Mouse (Mus musculus) lung, postnatal 0 days (tissue): Measurements from ENCODE around the gene Mad2l2. TPM values are rescaled to one million over a fixed set of nuclear protein-coding genes. Genes with fewer than 3 reads are reported as not detected.
"Not testable (repeated sequence)": the region's sequence is repeated elsewhere in the genome, so short reads cannot be mapped to it uniquely, and the experiment has no call there.

Experiments
- ATAC-seq: fragments of 200-750 bp; cut with Nextera tagmentation; 2 replicates; pipeline ENCODE4 v1.8.0; 2017; ENCODE audit warnings: moderate library complexity
- DNase-seq: peaks from one replicate; pipeline ENCODE4 v3.0.0-alpha.2; 2016; ENCODE audit warnings: low spot score
- H3K27ac ChIP-seq: fragments of 300-500 bp; sonication (generic); 2 replicates; pipeline ENCODE4 v1.5.1; 2014; ENCODE audit warnings: antibody characterized with exemption, mild to moderate bottlenecking, low read length, mixed read lengths
- H3K27me3 ChIP-seq: fragments of 300-500 bp; sonication (generic); replicated peaks from 2 replicates; pipeline ENCODE4 v1.6.1; 2014; ENCODE audit warnings: low read length, mixed read lengths; ENCODE audit not compliant: insufficient read depth
- H3K36me3 ChIP-seq: fragments of 300-500 bp; sonication (generic); 2 replicates; pipeline ENCODE4 v1.6.1; 2014; ENCODE audit warnings: low read length, mixed read lengths; ENCODE audit not compliant: insufficient read depth
- H3K4me1 ChIP-seq: fragments of 300-500 bp; sonication (generic); 2 replicates; pipeline ENCODE4 v1.6.1; 2014; ENCODE audit warnings: antibody characterized with exemption, low read depth, low read length, mixed read lengths; ENCODE audit not compliant: insufficient read depth
- H3K4me2 ChIP-seq: fragments of 300-500 bp; sonication (generic); replicated peaks from 2 replicates; pipeline ENCODE4 v1.6.1; 2014; ENCODE audit warnings: low read depth, mild to moderate bottlenecking, low read length, moderate library complexity, mixed read lengths
- H3K4me3 ChIP-seq: fragments of 300-500 bp; sonication (generic); 2 replicates; pipeline ENCODE4 v1.5.1; 2014; ENCODE audit warnings: low read depth, low read length
- H3K9ac ChIP-seq: fragments of 300-500 bp; sonication (generic); replicated peaks from 2 replicates; pipeline ENCODE4 v1.6.1; 2014; ENCODE audit warnings: low read depth, mild to moderate bottlenecking
- H3K9me3 ChIP-seq: fragments of 300-500 bp; sonication (generic); 2 replicates; pipeline ENCODE4 v1.6.1; 2016; ENCODE audit warnings: low read length, mixed read lengths
- CTCF ChIP-seq: IDR thresholded peaks from 2 replicates; pipeline ENCODE4 v1.5.1; 2016; ENCODE audit warnings: antibody characterized with exemption, mild to moderate bottlenecking
- EP300 ChIP-seq: IDR thresholded peaks from 2 replicates; pipeline ENCODE4 v1.6.1; 2016; ENCODE audit warnings: antibody characterized with exemption, mild to moderate bottlenecking, control low read depth
- WGBS: fragments of 180-500 bp; shearing (Covaris S2); extraction: QIAGEN DNeasy Blood & Tissue Kit; methylation state at CpG from one replicate; pipeline ENCODE4 v1.1.7; 2014; 5-methylcytosine and 5-hydroxymethylcytosine counted together
- polyA plus RNA-seq: library from polyadenylated mRNA; unstranded; fragments of >200 nt; fragmentation: Nextera tagmentation; extraction: Ambion mirVana; gene quantifications from 2 replicates; pipeline ENCODE4 v1.2.1, GENCODE M21; 2015

Gene Mad2l2
- polyA plus RNA-seq, 1 experiment from 2014 or later, result 35.7 TPM

- Histone ChIP-seq H3K9me3 (no peaks in the 10 kb centered on the region), H3K27ac (no peak overlapping the region), H3K27me3 (peaks cover 25% of the 10 kb centered on the region), H3K9ac (no peak overlapping the region), H3K36me3 (no peaks in the 10 kb centered on the region), H3K4me3 (no peak overlapping the region), H3K4me2 (no peak overlapping the region), H3K4me1 (no peaks in the 10 kb centered on the region)
- no peak for DNase-seq
- TF ChIP-seq CTCF, result no peak
- TF ChIP-seq EP300, result no peak
- ATAC-seq, result no peak
- WGBS, result 4% methylated on average over 30 of the region's 30 CpGs
Observed at GRCm38 (mm10) chr4:148173811-148174494, 43.8 kb downstream of the Mad2l2 start.

GRCm38 (mm10) chr4:148174495-148174862 lies 44.3 kb downstream of the Mad2l2 start:
- Histone ChIP-seq H3K27ac (no peak overlapping the region), H3K9me3 (no peaks in the 10 kb centered on the region), H3K4me3 (no peak overlapping the region), H3K27me3 (peaks cover 25% of the 10 kb centered on the region), H3K4me2 (no peak overlapping the region), H3K4me1 (no peaks in the 10 kb centered on the region), H3K36me3 (no peaks in the 10 kb centered on the region), H3K9ac (no peak overlapping the region)
- no peak for DNase-seq
- no peak for TF ChIP-seq EP300
- TF ChIP-seq CTCF, result no peak
- 14% methylated on average over 12 of the region's 12 CpGs for WGBS
- no peak for ATAC-seq

GRCm38 (mm10) chr4:148176603-148177002 lies 46.4 kb downstream of the Mad2l2 start:
- WGBS, result 49% methylated on average over 5 of the region's 6 CpGs

GRCm38 (mm10) chr4:148177716-148178115 lies 47.5 kb downstream of the Mad2l2 start:
- no peak overlapping the region for H3K4me3 ChIP-seq
- H3K27ac ChIP-seq, result no peak overlapping the region
- no peak overlapping the region for H3K4me2 ChIP-seq
- H3K27me3 ChIP-seq, result peaks cover 16% of the 10 kb centered on the region
- no peak overlapping the region for H3K9ac ChIP-seq
- H3K4me1 ChIP-seq, result no peaks in the 10 kb centered on the region
- no peak for DNase-seq
- no peaks in the 10 kb centered on the region for H3K36me3 ChIP-seq
- no peaks in the 10 kb centered on the region for H3K9me3 ChIP-seq
- TF ChIP-seq EP300 (no peak), CTCF (no peak)
- no peak for ATAC-seq

More at GRCm38 (mm10) chr4:148176603-148177002, 46.4 kb downstream of the Mad2l2 start:
- not testable (repeated sequence) for H3K36me3 ChIP-seq, H3K4me3 ChIP-seq, DNase-seq, ATAC-seq, H3K9me3 ChIP-seq, H3K9ac ChIP-seq, H3K4me1 ChIP-seq, H3K27ac ChIP-seq, H3K4me2 ChIP-seq
- H3K27me3 ChIP-seq, result peaks cover 18% of the 10 kb centered on the region

- WGBS, result 82% methylated on average over 12 of the region's 12 CpGs
- Histone ChIP-seq H3K4me2 (no peak overlapping the region), H3K27ac (no peak overlapping the region), H3K27me3 (no peaks in the 10 kb centered on the region), H3K36me3 (no peaks in the 10 kb centered on the region), H3K4me1 (no peaks in the 10 kb centered on the region), H3K9me3 (no peaks in the 10 kb centered on the region), H3K4me3 (no peak overlapping the region), H3K9ac (no peak overlapping the region)
- TF ChIP-seq EP300 (no peak), CTCF (no peak)
- no peak for DNase-seq
- ATAC-seq, result no peak
Observed at GRCm38 (mm10) chr4:148181483-148181882, 51.3 kb downstream of the Mad2l2 start.

- TF ChIP-seq EP300, result no peak
- Histone ChIP-seq H3K9ac (no peak overlapping the region), H3K27ac (no peak overlapping the region), H3K4me2 (no peak overlapping the region), H3K36me3 (no peaks in the 10 kb centered on the region), H3K27me3 (no peaks in the 10 kb centered on the region), H3K4me3 (no peak overlapping the region), H3K9me3 (no peaks in the 10 kb centered on the region), H3K4me1 (no peaks in the 10 kb centered on the region)
- DNase-seq, result no peak
- no peak for ATAC-seq
- 33% methylated on average over 8 of the region's 8 CpGs for WGBS
Observed at GRCm38 (mm10) chr4:148182363-148182762, 52.2 kb downstream of the Mad2l2 start.

GRCm38 (mm10) chr4:148184564-148184963 lies 54.4 kb downstream of the Mad2l2 start:
- H3K4me3 ChIP-seq, result no peak overlapping the region
- H3K4me2 ChIP-seq, result no peak overlapping the region
- no peaks in the 10 kb centered on the region for H3K36me3 ChIP-seq
- H3K27ac ChIP-seq, result no peak overlapping the region
- DNase-seq (no peak), ATAC-seq (no peak)
- no peaks in the 10 kb centered on the region for H3K9me3 ChIP-seq
- no peaks in the 10 kb centered on the region for H3K27me3 ChIP-seq
- H3K9ac ChIP-seq, result no peak overlapping the region
- 70% methylated on average over 9 of the region's 9 CpGs for WGBS
- no peaks in the 10 kb centered on the region for H3K4me1 ChIP-seq
- TF ChIP-seq EP300 (no peak), CTCF (no peak)
